Mouse (Mus musculus) ES-Bruce4 (cell line): Measurements from ENCODE around the gene Cyb5d1. TPM values are rescaled to one million over a fixed set of nuclear protein-coding genes. Genes with fewer than 3 reads are reported as not detected.
A peak's percentile ranks its signal among the peaks of the same experiment; 100 is the strongest.

Experiments used
- H3K27ac ChIP-seq: 2 replicates; pipeline ENCODE4 v1.5.1; 2012; ENCODE audit warnings: low read length, inconsistent platforms; ENCODE audit not compliant: insufficient read depth
- H3K27me3 ChIP-seq: 2 replicates; pipeline ENCODE4 v1.6.1; 2012; ENCODE audit warnings: mild to moderate bottlenecking, low read length, inconsistent platforms; ENCODE audit not compliant: control insufficient read depth, poor library complexity, insufficient read depth, severe bottlenecking
- H3K36me3 ChIP-seq: 2 replicates; pipeline ENCODE4 v1.6.1; 2012; ENCODE audit warnings: inconsistent platforms, mild to moderate bottlenecking, low read length, moderate library complexity; ENCODE audit not compliant: control insufficient read depth, poor library complexity, insufficient read depth, severe bottlenecking
- H3K4me1 ChIP-seq: one replicate; pipeline ENCODE4 v1.8.1; 2011; ENCODE audit warnings: low read length; ENCODE audit not compliant: control insufficient read depth, insufficient read depth
- H3K4me3 ChIP-seq: 2 replicates; pipeline ENCODE4 v1.5.1; 2011; ENCODE audit warnings: low read depth, mild to moderate bottlenecking, low read length
- H3K9ac ChIP-seq: 2 replicates; pipeline ENCODE4 v1.6.1; 2012; ENCODE audit warnings: low read depth, mild to moderate bottlenecking, inconsistent platforms; ENCODE audit not compliant: poor library complexity, severe bottlenecking
- H3K9me3 ChIP-seq: replicated peaks from 2 replicates; pipeline ENCODE4 v1.6.1; 2012; ENCODE audit warnings: mild to moderate bottlenecking, low read length, inconsistent platforms; ENCODE audit not compliant: control insufficient read depth, poor library complexity, insufficient read depth, severe bottlenecking
- CTCF ChIP-seq: IDR thresholded peaks from one replicate; pipeline ENCODE4 v1.8.1; 2011; ENCODE audit warnings: low read depth, low read length
- EP300 ChIP-seq: IDR thresholded peaks from 2 replicates; pipeline ENCODE4 v1.6.1; 2011; ENCODE audit warnings: low read depth, low read length; ENCODE audit not compliant: insufficient read depth
- POLR2A ChIP-seq: IDR thresholded peaks from one replicate; pipeline ENCODE4 v1.8.1; 2011; ENCODE audit warnings: low read length; ENCODE audit not compliant: insufficient read depth
- polyA plus RNA-seq: library from polyadenylated mRNA; stranded (reverse); fragments of >200 nt; gene quantifications from 2 replicates; pipeline ENCODE4 v1.2.4, GENCODE M21; 2011; ENCODE audit warnings: low read depth; ENCODE audit not compliant: missing spikeins, insufficient read depth, insufficient read length

The Cyb5d1 gene
- polyA plus RNA-seq, 1 experiment, result 21.1 TPM

GRCm38 (mm10) chr11:69367616-69368355, 27.6 kb downstream of the Cyb5d1 start:
- H3K36me3 ChIP-seq, result no peaks in the 10 kb centered on the region
- H3K27me3 ChIP-seq, result peaks cover 14% of the 10 kb centered on the region
- no peak overlapping the region for H3K27ac ChIP-seq
- peaks cover 4% of the 10 kb centered on the region for H3K4me1 ChIP-seq
- no peak overlapping the region for H3K4me3 ChIP-seq
- peak overlapping the region; percentile 96 for H3K9ac ChIP-seq
- TF ChIP-seq EP300, result no peak
- TF ChIP-seq POLR2A, result no peak
- TF ChIP-seq CTCF, result no peak
- H3K9me3 ChIP-seq, result no peaks in the 10 kb centered on the region

- no peaks in the 10 kb centered on the region for H3K9me3 ChIP-seq
- H3K27me3 ChIP-seq, result peaks cover 14% of the 10 kb centered on the region
- TF ChIP-seq EP300, result no peak
- no peak for TF ChIP-seq CTCF
- no peak for TF ChIP-seq POLR2A
- H3K4me3 ChIP-seq, result no peak overlapping the region
- peaks cover 4% of the 10 kb centered on the region for H3K4me1 ChIP-seq
- H3K9ac ChIP-seq, result no peak overlapping the region
- H3K36me3 ChIP-seq, result no peaks in the 10 kb centered on the region
- no peak overlapping the region for H3K27ac ChIP-seq
These were observed 28.4 kb downstream of the Cyb5d1 start for GRCm38 (mm10) chr11:69366855-69367615.

GRCm38 (mm10) chr11:69366157-69366854, 29.1 kb downstream of the Cyb5d1 start:
- Histone ChIP-seq H3K9me3 (no peaks in the 10 kb centered on the region), H3K27ac (no peak overlapping the region), H3K4me1 (peaks cover 4% of the 10 kb centered on the region), H3K9ac (peak overlapping the region; percentile 62), H3K36me3 (no peaks in the 10 kb centered on the region), H3K4me3 (peak overlapping the region; percentile 46), H3K27me3 (peaks cover 14% of the 10 kb centered on the region)
- no peak for TF ChIP-seq EP300
- TF ChIP-seq CTCF, result no peak
- TF ChIP-seq POLR2A, result no peak

GRCm38 (mm10) chr11:69365722-69366121, 29.7 kb downstream of the Cyb5d1 start:
- Histone ChIP-seq H3K27me3 (peaks cover 14% of the 10 kb centered on the region), H3K4me3 (peak overlapping the region; percentile 46), H3K36me3 (no peaks in the 10 kb centered on the region), H3K9ac (peak overlapping the region; percentile 62), H3K27ac (no peak overlapping the region), H3K4me1 (peaks cover 4% of the 10 kb centered on the region), H3K9me3 (no peaks in the 10 kb centered on the region)
- TF ChIP-seq EP300, result no peak
- no peak for TF ChIP-seq CTCF
- no peak for TF ChIP-seq POLR2A

DNA sequence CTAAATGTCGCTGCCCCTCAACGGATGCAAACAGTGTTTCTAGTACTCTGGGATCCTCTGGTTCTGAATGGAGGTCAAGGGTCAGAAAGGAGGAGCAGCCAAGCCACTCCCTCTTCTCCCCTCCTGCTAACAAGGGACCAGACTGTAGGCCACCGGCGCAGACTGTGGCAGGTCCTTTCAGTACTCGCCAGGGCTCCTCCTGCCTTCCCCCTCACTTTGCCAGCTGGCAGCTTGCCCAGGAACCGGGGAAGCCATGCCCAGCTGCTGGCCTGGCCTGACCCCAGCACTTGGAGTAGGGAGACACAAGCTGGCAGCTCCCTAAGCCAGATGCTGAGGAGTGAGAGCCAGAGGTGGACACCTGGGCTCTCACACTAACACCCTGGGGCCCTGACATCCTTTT, 30.5 kb downstream of the Cyb5d1 start:
- H3K9me3 ChIP-seq, result no peaks in the 10 kb centered on the region
- no peaks in the 10 kb centered on the region for H3K36me3 ChIP-seq
- TF ChIP-seq EP300 (no peak), POLR2A (no peak), CTCF (no peak)
- H3K9ac ChIP-seq, result no peak overlapping the region
- peaks cover 14% of the 10 kb centered on the region for H3K27me3 ChIP-seq
- peaks cover 4% of the 10 kb centered on the region for H3K4me1 ChIP-seq
- no peak overlapping the region for H3K4me3 ChIP-seq
- H3K27ac ChIP-seq, result no peak overlapping the region

- TF ChIP-seq POLR2A, result no peak
- Histone ChIP-seq H3K9me3 (no peaks in the 10 kb centered on the region), H3K9ac (no peak overlapping the region), H3K36me3 (no peaks in the 10 kb centered on the region), H3K4me3 (no peak overlapping the region), H3K4me1 (peaks cover 4% of the 10 kb centered on the region), H3K27ac (no peak overlapping the region), H3K27me3 (peaks cover 14% of the 10 kb centered on the region)
These were observed 31.1 kb downstream of the Cyb5d1 start for GRCm38 (mm10) chr11:69364376-69364775.
